Mouse (Mus musculus) ES-E14 (cell line): ENCODE measurements at regions not wholly inside any gene's neighbourhood (a gene's known extent, or its start where the extent isn't known, plus 50 kb on each side); places are given as distances from the start of the nearest gene placed in this dataset.

ENCODE experiments used
- ZC3H11A ChIP-seq: IDR thresholded peaks from 2 replicates; pipeline ENCODE4 v1.6.1; 2012; ENCODE audit warnings: low read depth, mild to moderate bottlenecking, inconsistent platforms, low read length, borderline replicate concordance
- ZNF384 ChIP-seq: IDR thresholded peaks from 2 replicates; pipeline ENCODE4 v1.6.1; 2012; ENCODE audit warnings: low read depth, low read length, inconsistent platforms

GRCm38 (mm10) chr16:29840412-29840811 is 223.8 kb upstream of the Hes1 start:
- TF ChIP-seq ZNF384 (no peak), ZC3H11A (no peak)
